Mouse (Mus musculus): ENCODE data around the gene Apol11b. TPM values are rescaled to one million over a fixed set of nuclear protein-coding genes. Genes with fewer than 3 reads are reported as not detected.

Apol11b gene
- polyA plus RNA-seq, 1 experiment from 2014 or later, result not detected

DNA sequence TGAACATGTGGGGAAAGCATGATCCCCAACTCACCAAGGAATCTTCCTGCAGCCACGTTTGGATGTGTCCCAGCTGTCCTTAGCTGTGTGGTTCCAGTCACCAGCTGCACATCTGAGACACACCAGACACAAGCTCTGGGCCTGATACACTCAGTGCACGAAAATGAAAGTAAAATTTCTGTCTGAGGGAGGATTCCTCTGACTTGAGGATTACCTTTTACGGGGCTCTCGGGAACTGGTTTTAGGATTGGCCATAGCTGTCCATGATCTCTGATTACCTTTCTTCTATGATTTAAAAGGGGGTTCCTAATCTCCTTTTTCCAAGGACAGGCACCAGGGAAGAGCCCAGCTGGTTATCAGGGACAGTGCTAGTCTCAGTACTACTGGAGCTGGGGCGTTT, 47.1 kb downstream of the Apol11b start, which contains the start of gene Apol10b:
TSS of gene Apol10b (minus strand) at position 165 of the 400 bp plus-strand sequence.
- 59% methylated on average over 5 of the region's 5 CpGs for WGBS
- H3K4me1 ChIP-seq, result peaks cover 8% of the 10 kb centered on the region; the same call in 1 of the 2 replicates
- H3K9me3 ChIP-seq, result no peaks in the 10 kb centered on the region
- H3K27ac ChIP-seq, result no peak within 1 kb of the TSS
- DNase-seq (ENCODE audit: low spot score), result no peak
- no peaks in the 10 kb centered on the region for H3K36me3 ChIP-seq
- H3K4me3 ChIP-seq, result no peak within 1 kb of the TSS
- no peaks in the 10 kb centered on the region for H3K27me3 ChIP-seq (ENCODE audit: insufficient read depth, poor library complexity, severe bottlenecking)

DNA sequence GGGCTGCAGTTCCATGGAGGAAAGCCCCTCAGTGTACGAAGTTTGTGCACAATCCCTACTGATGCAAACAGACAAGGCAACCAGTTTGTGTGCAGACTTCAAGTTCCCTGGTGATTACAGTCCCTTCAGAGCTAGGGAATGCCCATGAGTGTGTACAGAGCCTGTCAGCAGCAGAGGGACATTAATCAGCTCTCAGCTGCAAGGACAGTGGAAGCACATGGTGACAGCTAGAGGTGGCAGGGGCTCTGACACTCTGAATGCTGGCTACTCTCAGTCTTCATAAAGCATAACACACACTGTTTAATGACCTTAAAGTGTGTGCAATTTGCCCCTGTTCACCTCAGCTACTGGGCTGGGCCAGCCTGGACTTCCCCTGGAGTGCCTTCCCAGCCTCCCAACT, 49.5 kb downstream of the Apol11b start:
- Histone ChIP-seq H3K9me3 (no peaks in the 10 kb centered on the region), H3K4me1 (peaks cover 8% of the 10 kb centered on the region; the same call in 1 of the 2 replicates), H3K27me3 (ENCODE audit: insufficient read depth, poor library complexity, severe bottlenecking) (no peaks in the 10 kb centered on the region), H3K36me3 (no peaks in the 10 kb centered on the region), H3K4me3 (no peak overlapping the region), H3K27ac (no peak overlapping the region)
- no peak for DNase-seq (ENCODE audit: low spot score)
- WGBS, result 36% methylated on average over 1 of the region's 1 CpGs

DNA sequence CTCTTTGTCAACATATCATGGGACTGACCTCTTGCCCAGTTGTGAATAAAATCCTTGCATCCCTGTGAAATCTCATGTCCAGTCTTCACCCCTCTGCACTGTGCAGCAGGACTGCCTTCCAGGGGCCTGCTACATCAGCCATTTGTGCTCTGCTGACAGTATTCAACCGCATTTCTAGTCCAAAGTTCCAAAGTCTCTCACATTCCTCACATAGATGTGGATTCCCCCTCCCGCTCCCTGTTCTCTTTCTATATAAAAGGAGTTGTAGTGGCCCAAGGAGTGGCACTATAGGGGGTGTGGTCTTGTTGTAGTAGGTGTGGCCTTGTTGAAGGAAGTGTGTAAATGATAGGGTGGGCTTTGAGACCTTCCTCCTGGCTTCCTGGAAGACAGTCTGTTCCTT, 52.2 kb downstream of the Apol11b start:
- Histone ChIP-seq H3K4me3 (no peak overlapping the region), H3K27ac (no peak overlapping the region), H3K4me1 (peaks cover 8% of the 10 kb centered on the region; the same call in 1 of the 2 replicates), H3K36me3 (no peaks in the 10 kb centered on the region), H3K27me3 (ENCODE audit: insufficient read depth, poor library complexity, severe bottlenecking) (no peaks in the 10 kb centered on the region), H3K9me3 (no peaks in the 10 kb centered on the region)
- WGBS, result 67% methylated on average over 2 of the region's 2 CpGs
- no peak for DNase-seq (ENCODE audit: low spot score)

GRCm38 (mm10) chr15:77588981-77589380, 54.1 kb downstream of the Apol11b start:
- Histone ChIP-seq H3K4me1 (peaks cover 8% of the 10 kb centered on the region; the same call in 1 of the 2 replicates), H3K27ac (no peak overlapping the region), H3K27me3 (ENCODE audit: insufficient read depth, poor library complexity, severe bottlenecking) (no peaks in the 10 kb centered on the region), H3K36me3 (no peaks in the 10 kb centered on the region), H3K4me3 (no peak overlapping the region), H3K9me3 (no peaks in the 10 kb centered on the region)
- no peak for DNase-seq (ENCODE audit: low spot score)

DNA sequence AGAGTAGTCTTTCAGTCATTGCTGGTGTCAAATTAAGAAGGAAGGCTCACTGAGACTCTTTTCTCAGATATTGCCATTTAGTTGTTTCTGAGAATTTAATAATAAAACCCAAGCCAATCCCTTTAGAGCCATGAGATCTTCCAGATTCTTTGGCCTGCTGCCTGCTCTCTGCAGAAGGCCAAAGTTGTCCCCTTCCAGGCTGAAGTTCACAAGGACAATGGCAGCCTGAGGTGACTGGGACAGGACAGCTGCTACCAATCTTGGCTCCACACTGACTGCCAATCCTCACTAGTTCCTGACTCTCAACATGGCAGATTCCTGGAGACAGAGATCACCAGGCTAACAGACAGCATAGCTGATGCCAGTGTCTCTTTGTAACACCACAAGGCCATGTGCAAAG, 56.1 kb downstream of the Apol11b start:
- no peaks in the 10 kb centered on the region for H3K36me3 ChIP-seq
- H3K9me3 ChIP-seq, result 0 out of 2 replicates have a peak, but pooled peaks cover 5% of the 10 kb centered on the region
- H3K4me3 ChIP-seq, result no peak overlapping the region
- DNase-seq (ENCODE audit: low spot score), result no peak
- H3K27ac ChIP-seq, result no peak overlapping the region
- H3K27me3 ChIP-seq (ENCODE audit: insufficient read depth, poor library complexity, severe bottlenecking), result no peaks in the 10 kb centered on the region
- H3K4me1 ChIP-seq, result no peaks in the 10 kb centered on the region

Other genes with a start within 250 kb of the Apol11b start
- 0.34 TPM in 1 of 2 replicates, not detected in the other for gene Apol7a, start 244.2 kb downstream of the Apol11b start, polyA plus RNA-seq (2016; fragmentation: Nextera tagmentation; extraction: Ambion mirVana)
- 0.57 TPM in 1 of 2 replicates, not detected in the other for gene Apol9a, start 232.2 kb downstream of the Apol11b start, polyA plus RNA-seq (2016; fragmentation: Nextera tagmentation; extraction: Ambion mirVana)
- gene Apol7b, start 195.8 kb downstream of the Apol11b start, polyA plus RNA-seq (2016; fragmentation: Nextera tagmentation; extraction: Ambion mirVana), result not detected in 2 replicates
- gene Apol10a, start 166.2 kb downstream of the Apol11b start, polyA plus RNA-seq (2016; fragmentation: Nextera tagmentation; extraction: Ambion mirVana), result not detected in 2 replicates
- not detected in 2 replicates for gene Apol11a, start 135.0 kb downstream of the Apol11b start, polyA plus RNA-seq (2016; fragmentation: Nextera tagmentation; extraction: Ambion mirVana)
- gene Apol7c, start 110.0 kb downstream of the Apol11b start, polyA plus RNA-seq (2016; fragmentation: Nextera tagmentation; extraction: Ambion mirVana), result not detected in 2 replicates
- not detected in 2 replicates for gene 1700025B11Rik, start 81.4 kb downstream of the Apol11b start, polyA plus RNA-seq (2016; fragmentation: Nextera tagmentation; extraction: Ambion mirVana)
- not detected in 2 replicates for gene Apol10b, start 47.2 kb downstream of the Apol11b start, polyA plus RNA-seq (2016; fragmentation: Nextera tagmentation; extraction: Ambion mirVana)
- not detected in 2 replicates for gene Gm36245, start 44.0 kb downstream of the Apol11b start, polyA plus RNA-seq (2016; fragmentation: Nextera tagmentation; extraction: Ambion mirVana)
- gene Apol7e, start 55.6 kb upstream of the Apol11b start, polyA plus RNA-seq (2016; fragmentation: Nextera tagmentation; extraction: Ambion mirVana), result not detected in 2 replicates
- not detected in 2 replicates for gene Apol9b, start 85.8 kb upstream of the Apol11b start, polyA plus RNA-seq (2016; fragmentation: Nextera tagmentation; extraction: Ambion mirVana)
- gene Apol8, start 113.7 kb upstream of the Apol11b start, polyA plus RNA-seq (2016; fragmentation: Nextera tagmentation; extraction: Ambion mirVana), result 0.16 and 0.52 TPM in 2 replicates
- 34.5 and 37.5 TPM in 2 replicates for gene Myh9, start 198.9 kb upstream of the Apol11b start, polyA plus RNA-seq (2016; fragmentation: Nextera tagmentation; extraction: Ambion mirVana)